Mouse (Mus musculus) ES-E14 (cell line): ENCODE data around the gene Gm13696.

Experiments used
- CHD2 ChIP-seq: IDR thresholded peaks from 2 replicates; pipeline ENCODE4 v1.6.1; 2014; ENCODE audit warnings: mild to moderate bottlenecking, low read depth, low read length, inconsistent platforms
- HCFC1 ChIP-seq: IDR thresholded peaks from 2 replicates; pipeline ENCODE4 v1.6.1; 2012; ENCODE audit warnings: low read length, inconsistent platforms, borderline replicate concordance; ENCODE audit not compliant: insufficient read depth
- MAFK ChIP-seq: IDR thresholded peaks from 2 replicates; pipeline ENCODE4 v1.6.1; 2014; ENCODE audit warnings: mild to moderate bottlenecking, low read depth, low read length, inconsistent platforms; ENCODE audit not compliant: insufficient read depth
- ZC3H11A ChIP-seq: IDR thresholded peaks from 2 replicates; pipeline ENCODE4 v1.6.1; 2012; ENCODE audit warnings: low read depth, mild to moderate bottlenecking, inconsistent platforms, low read length, borderline replicate concordance
- ZNF384 ChIP-seq: IDR thresholded peaks from 2 replicates; pipeline ENCODE4 v1.6.1; 2012; ENCODE audit warnings: low read depth, low read length, inconsistent platforms

DNA sequence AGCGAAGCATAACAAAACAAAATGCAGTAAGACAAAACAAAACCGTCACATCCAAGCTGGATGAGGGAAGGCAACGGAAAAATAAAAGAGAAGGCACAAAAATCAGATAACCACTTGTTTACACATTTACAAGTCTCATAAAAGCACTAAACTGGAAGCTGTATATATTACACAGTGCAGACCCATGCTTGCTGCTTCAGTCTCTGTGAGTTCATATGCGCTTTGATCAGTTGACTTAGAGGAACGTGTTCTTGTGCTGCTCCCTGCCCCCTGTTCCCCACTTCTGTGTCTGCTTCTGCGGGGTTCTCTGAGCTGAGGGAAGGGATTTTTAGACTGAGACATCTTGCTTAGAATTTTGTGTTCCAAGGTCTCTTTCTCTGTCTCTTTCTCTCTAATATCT, 41.6 kb downstream of the Gm13696 start:
- TF ChIP-seq HCFC1 (no peak), ZNF384 (no peak), MAFK (no peak), ZC3H11A (no peak), CHD2 (no peak)
